30 mouse cellular contexts compared by ENCODE assay signal in genomic region chr16:24446449-24446848, GRCm38 (mm10). TPM values are rescaled to one million over a fixed set of nuclear protein-coding genes. Genes with fewer than 3 reads are reported as not detected.
DNase-seq lines count a peak whose midpoint lies in the region; ATAC-seq lines count a peak whose summit lies in the region.
"Had no signal": no experiment of that assay in that cellular context is flagged by ENCODE, and none has a peak within 500 bp of the region (broad histone marks: within the 10 kb centered on the region; RNA-seq: fewer than 3 reads in every experiment).

No protein-coding gene starts in this region.

- H3K4me2 ChIP-seq in heart, embryonic 12.5 days = no peak overlapping the region
- H3K4me2 ChIP-seq in forebrain, embryonic 13.5 days = no peak overlapping the region
- H3K4me2 ChIP-seq: forebrain, embryonic 12.5 days; heart, embryonic 13.5 days; limb, embryonic 12.5 days; liver, embryonic 12.5 days; neural tube, embryonic 15.5 days had no signal

- no peak overlapping the region for H3K4me3 ChIP-seq in heart, embryonic 12.5 days
- no peak overlapping the region for H3K4me3 ChIP-seq in forebrain, embryonic 13.5 days
- H3K4me3 ChIP-seq: forebrain, embryonic 12.5 days; heart, adult 2 months; heart, embryonic 13.5 days; hindbrain, embryonic 10.5 days; limb, embryonic 12.5 days; liver, embryonic 12.5 days; neural tube, embryonic 15.5 days had no signal

- no peaks in the 10 kb centered on the region for H3K27me3 ChIP-seq in heart, embryonic 12.5 days (replicated peaks)
- H3K27me3 ChIP-seq in splenic B cell, adult 2 months (ENCODE audit: control insufficient read depth, insufficient read depth, low read length, poor library complexity, severe bottlenecking) = no peaks in the 10 kb centered on the region
- no peaks in the 10 kb centered on the region for H3K27me3 ChIP-seq in forebrain, embryonic 13.5 days
- H3K27me3 ChIP-seq: forebrain, embryonic 12.5 days; heart, embryonic 13.5 days; limb, embryonic 12.5 days; liver, embryonic 12.5 days; neural tube, embryonic 15.5 days had no signal

- H3K36me3 ChIP-seq in heart, embryonic 12.5 days = peaks cover 13% of the 10 kb centered on the region; the same call in 1 of the 2 replicates
- H3K36me3 ChIP-seq in splenic B cell, adult 2 months (ENCODE audit: control insufficient read depth, insufficient read depth, low read length, poor library complexity, severe bottlenecking) = no peaks in the 10 kb centered on the region
- H3K36me3 ChIP-seq in forebrain, embryonic 13.5 days (ENCODE audit: poor library complexity, severe bottlenecking) = no peaks in the 10 kb centered on the region
- H3K36me3 ChIP-seq: forebrain, embryonic 12.5 days; G1E; hindbrain, embryonic 10.5 days; liver, embryonic 12.5 days; neural tube, embryonic 15.5 days had no signal

- peaks cover 69% of the 10 kb centered on the region for H3K4me1 ChIP-seq in heart, embryonic 12.5 days (replicated peaks)
- peaks cover 32% of the 10 kb centered on the region for H3K4me1 ChIP-seq in forebrain, embryonic 13.5 days

- ATAC-seq in heart, embryonic 12.5 days (ENCODE audit: insufficient number of reproducible peaks, low FRiP score) = no peak
- ATAC-seq in forebrain, embryonic 13.5 days = no peak
- ATAC-seq: hindbrain, postnatal 0 days; intestine, embryonic 16.5 days; liver, embryonic 12.5 days; liver, postnatal 0 days had no signal

- 52% methylated on average over 1 of the region's 1 CpGs for WGBS in heart, embryonic 12.5 days
- WGBS in forebrain, embryonic 13.5 days = 86% methylated on average over 1 of the region's 1 CpGs

- intact Hi-C loops in heart, postnatal 25 days (cut with DNase I) = no loop called here

- no peak overlapping the region for H3K9ac ChIP-seq in heart, embryonic 12.5 days
- no peak overlapping the region for H3K9ac ChIP-seq in forebrain, embryonic 13.5 days
- H3K9ac ChIP-seq: forebrain, embryonic 12.5 days; heart, embryonic 13.5 days; limb, embryonic 12.5 days; liver, embryonic 12.5 days; liver, postnatal 0 days; neural tube, embryonic 15.5 days had no signal

- no peak for DNase-seq in heart, postnatal 25 days (ENCODE audit: low spot score)
- DNase-seq in testis, postnatal 14 days (ENCODE audit: low spot score) = peak; percentile 65
- DNase-seq in testis, postnatal 10 days (ENCODE audit: low spot score) = no peak
- DNase-seq in induced T-regulatory cell, adult 2 months (ENCODE audit: low read depth) = peak; percentile 18
- DNase-seq in splenic B cell, adult 2 months (ENCODE audit: low read depth, low spot score) = peak; percentile 76
- DNase-seq in ovary, adult 18-20 months (ENCODE audit: low spot score) = no peak
- DNase-seq: adrenal gland, postnatal 10 days; cerebellum, adult 9-10 months; cerebellum, postnatal 36 days; gastrocnemius, postnatal 14 days; heart, adult 2 months; heart, postnatal 10 days; kidney, postnatal 14 days; liver, postnatal 0 days; lung, postnatal 36 days; midbrain, embryonic 14.5 days; right cerebral cortex, adult 18-20 months; thymus, adult 2 months; thymus, postnatal 36 days had no signal

- H3K9me3 ChIP-seq in heart, embryonic 12.5 days (replicated peaks) = no peaks in the 10 kb centered on the region
- H3K9me3 ChIP-seq in forebrain, embryonic 13.5 days (replicated peaks) = no peaks in the 10 kb centered on the region
- H3K9me3 ChIP-seq: forebrain, embryonic 12.5 days; heart, embryonic 13.5 days; hindbrain, embryonic 10.5 days; limb, embryonic 12.5 days; liver, embryonic 12.5 days; neural tube, embryonic 15.5 days had no signal

- H3K27ac ChIP-seq in heart, embryonic 12.5 days (ENCODE audit: poor library complexity, severe bottlenecking) = 0 out of 2 replicates have a peak overlapping the region, but pooled peaks have one; percentile 19
- no peak overlapping the region for H3K27ac ChIP-seq in forebrain, embryonic 13.5 days
- H3K27ac ChIP-seq: forebrain, embryonic 12.5 days; heart, adult 2 months; heart, embryonic 13.5 days; hindbrain, embryonic 10.5 days; hindbrain, postnatal 0 days; limb, embryonic 12.5 days; liver, embryonic 12.5 days; neural tube, embryonic 15.5 days had no signal

RNA-seq across cellular contexts. Expression of gene Lpp, which starts 53.1 kb away (rescaled TPM):
- 50.0 and 58.0 TPM in 2 replicates for polyA plus RNA-seq in heart, embryonic 12.5 days (2016; fragmentation: Nextera tagmentation; extraction: Ambion mirVana)
- total RNA-seq in heart, postnatal 25 days (2021) = 10 to 100 TPM; 32.7 to 40.5 TPM
- polyA plus RNA-seq in forebrain, embryonic 13.5 days (2015; fragmentation: Nextera tagmentation; extraction: Ambion mirVana) = 9.4 and 10.8 TPM in 2 replicates
- polyA plus RNA-seq: G1E had no signal

Comparison
In these comparisons a context has a peak if more than half of its experiments do, and no peak if none do; other contexts are left out.
1. DNase-seq: peak in testis, postnatal 14 days (single experiment), induced T-regulatory cell, adult 2 months (single experiment) and splenic B cell, adult 2 months (single experiment); none in heart, postnatal 25 days (single experiment), testis, postnatal 10 days (single experiment) and ovary, adult 18-20 months (single experiment).